Mouse (Mus musculus) embryonic facial prominence, embryonic 10.5 days (tissue): ENCODE data around the gene Atcay. TPM values are rescaled to one million over a fixed set of nuclear protein-coding genes. Genes with fewer than 3 reads are reported as not detected.

Experiments
- DNase-seq: peaks from one replicate; pipeline ENCODE4 v3.0.0-alpha.2; 2017; ENCODE audit warnings: low spot score
- H3K27ac ChIP-seq: fragments of 300-500 bp; sonication (generic); replicated peaks from 2 replicates; pipeline ENCODE4 v1.5.1; 2016; ENCODE audit warnings: mild to moderate bottlenecking
- H3K27me3 ChIP-seq: fragments of 300-500 bp; sonication (generic); replicated peaks from 2 replicates; pipeline ENCODE4 v1.6.1; 2016; ENCODE audit warnings: low read depth, mild to moderate bottlenecking; ENCODE audit not compliant: poor library complexity, severe bottlenecking
- H3K36me3 ChIP-seq: fragments of 300-500 bp; sonication (generic); replicated peaks from 2 replicates; pipeline ENCODE4 v1.6.1; 2016; ENCODE audit warnings: mild to moderate bottlenecking, moderate library complexity
- H3K4me1 ChIP-seq: fragments of 300-500 bp; sonication (generic); 2 replicates; pipeline ENCODE4 v1.6.1; 2016
- H3K4me3 ChIP-seq: fragments of 300-500 bp; sonication (generic); 2 replicates; pipeline ENCODE4 v1.5.1; 2016; ENCODE audit warnings: mild to moderate bottlenecking, moderate library complexity
- H3K9me3 ChIP-seq: fragments of 300-500 bp; sonication (generic); 2 replicates; pipeline ENCODE4 v1.6.1; 2016; ENCODE audit warnings: mild to moderate bottlenecking
- WGBS: fragments of 180-500 bp; shearing (Covaris S2); methylation state at CpG from one replicate; pipeline ENCODE4 v1.1.7; 2016; 5-methylcytosine and 5-hydroxymethylcytosine counted together
- polyA plus RNA-seq: library from polyadenylated mRNA; unstranded; fragments of >200 nt; fragmentation: Nextera tagmentation; extraction: Ambion mirVana; gene quantifications from 2 replicates; pipeline ENCODE4 v1.2.1, GENCODE M21; 2016

Gene Atcay
- polyA plus RNA-seq, 1 experiment from 2014 or later = 3.6 TPM

GRCm38 (mm10) chr10:81257158-81258039 is 26.8 kb upstream of the Atcay start:
- Histone ChIP-seq H3K4me1 (peaks cover 37% of the 10 kb centered on the region), H3K27ac (peak overlapping the region; percentile 48; the same call in 1 of the 2 replicates), H3K9me3 (no peaks in the 10 kb centered on the region), H3K27me3 (peaks cover 89% of the 10 kb centered on the region), H3K4me3 (peak overlapping the region; percentile 62), H3K36me3 (peaks cover 18% of the 10 kb centered on the region)
- 3% methylated on average over 62 of the region's 62 CpGs for WGBS
- DNase-seq = peak; percentile 64

GRCm38 (mm10) chr10:81254886-81255285 is 24.3 kb upstream of the Atcay start:
- Histone ChIP-seq H3K4me1 (peaks cover 49% of the 10 kb centered on the region), H3K36me3 (no peaks in the 10 kb centered on the region), H3K9me3 (no peaks in the 10 kb centered on the region), H3K27ac (no peak overlapping the region), H3K27me3 (peaks cover 98% of the 10 kb centered on the region), H3K4me3 (no peak overlapping the region)
- WGBS = 62% methylated on average over 1 of the region's 1 CpGs
- no peak for DNase-seq

DNA sequence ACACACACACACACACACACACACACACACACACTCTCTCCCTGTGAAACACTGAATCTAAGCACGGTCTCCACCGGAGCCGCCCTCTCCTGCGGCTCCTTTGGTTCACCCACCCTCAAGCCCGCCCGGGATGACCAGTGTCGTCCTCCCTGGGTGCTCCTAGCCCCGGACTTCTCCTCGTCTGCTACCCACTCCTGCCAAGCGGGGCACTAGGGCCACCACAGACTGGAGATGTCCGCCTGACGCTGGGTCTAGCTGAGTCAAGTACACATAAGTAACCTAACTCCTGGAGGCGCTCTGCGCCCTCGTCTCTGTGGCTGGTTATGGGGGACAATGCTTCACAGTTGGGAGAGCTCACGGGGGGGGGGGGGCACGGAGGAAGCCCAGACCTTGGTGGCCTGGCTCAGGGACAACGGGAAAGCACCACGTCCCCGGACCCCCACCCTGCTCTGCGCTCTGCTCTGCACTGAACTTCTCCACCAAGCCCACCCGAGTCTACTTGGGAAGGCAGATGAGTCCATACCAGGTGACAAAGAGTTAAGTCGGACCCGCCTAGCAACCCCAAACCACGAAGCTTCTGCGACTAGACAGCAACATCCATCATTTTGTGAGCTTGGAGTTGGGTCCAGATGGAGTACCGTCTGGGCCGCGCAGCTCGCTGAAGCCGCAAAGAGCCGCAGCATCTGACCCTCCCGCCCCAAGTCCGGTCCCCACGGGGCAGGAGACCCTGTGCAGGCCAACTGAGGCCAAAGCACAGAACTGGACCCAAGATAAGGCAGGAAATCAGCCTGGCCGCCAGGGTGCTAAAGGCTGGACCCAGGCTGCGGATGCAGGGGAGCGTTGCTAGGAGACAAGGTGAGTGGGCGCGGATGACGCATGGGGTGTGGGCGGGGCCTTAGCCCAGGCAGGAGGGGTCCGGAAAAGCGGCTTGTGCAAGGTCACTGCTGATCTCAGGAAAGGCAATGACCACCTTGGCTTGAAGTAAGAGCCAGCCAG is 22.1 kb upstream of the Atcay start, which contains the start of gene Matk:
Gene Matk (plus strand): TSS at position 512 of the 996 bp plus-strand sequence.
- peaks cover 43% of the 10 kb centered on the region for H3K4me1 ChIP-seq
- H3K27me3 ChIP-seq = peaks cover 89% of the 10 kb centered on the region
- H3K4me3 ChIP-seq = peak within 1 kb of the TSS; percentile 47
- 9% methylated on average over 44 of the region's 44 CpGs for WGBS
- H3K36me3 ChIP-seq = no peaks in the 10 kb centered on the region
- no peak within 1 kb of the TSS for H3K27ac ChIP-seq
- no peaks in the 10 kb centered on the region for H3K9me3 ChIP-seq
- peak; percentile 83 for DNase-seq

DNA sequence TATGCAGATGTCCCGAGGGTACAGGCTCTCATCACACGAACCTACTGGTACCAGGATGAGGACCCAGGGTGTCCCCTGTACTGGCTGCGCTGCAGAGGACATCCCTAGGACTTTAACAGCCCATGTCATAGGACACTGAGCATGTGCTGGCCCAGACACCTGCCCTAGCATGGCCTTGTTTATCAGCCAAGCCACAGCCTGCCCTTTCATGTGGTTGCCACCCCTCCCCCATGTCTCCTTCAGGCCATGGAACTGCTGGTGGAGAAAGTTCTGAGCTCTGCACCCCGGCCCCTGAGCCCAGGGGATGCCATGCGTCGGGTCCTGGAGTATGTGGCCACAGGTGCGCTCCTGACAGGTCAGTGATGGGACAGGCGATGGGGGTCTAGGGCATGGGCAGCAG is 18.8 kb upstream of the Atcay start:
- Histone ChIP-seq H3K9me3 (no peaks in the 10 kb centered on the region), H3K27me3 (peaks cover 64% of the 10 kb centered on the region), H3K36me3 (no peaks in the 10 kb centered on the region), H3K27ac (no peak overlapping the region), H3K4me3 (no peak overlapping the region), H3K4me1 (peaks cover 58% of the 10 kb centered on the region)
- WGBS = 85% methylated on average over 8 of the region's 8 CpGs
- DNase-seq = no peak

DNA sequence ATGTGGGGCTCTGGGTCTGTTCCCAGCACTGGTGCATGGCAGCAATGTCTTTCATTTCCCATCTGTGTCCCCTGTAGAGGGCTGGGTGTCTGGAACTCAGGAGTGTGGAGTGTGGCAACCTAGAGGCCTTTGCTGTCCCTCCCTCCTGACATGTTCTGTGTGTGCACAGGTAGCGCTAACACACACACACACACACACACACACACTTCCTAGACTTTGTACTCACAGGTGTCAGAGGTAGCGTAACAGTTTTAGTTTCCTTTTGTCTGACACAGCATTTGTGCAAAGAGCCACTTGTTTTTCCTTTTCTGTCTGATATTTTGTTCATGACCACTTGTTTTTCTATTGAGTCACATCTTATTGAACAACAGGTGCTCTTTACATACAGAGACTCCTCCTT is 17.2 kb upstream of the Atcay start:
- no peak for DNase-seq
- Histone ChIP-seq H3K4me1 (peaks cover 56% of the 10 kb centered on the region), H3K27ac (no peak overlapping the region), H3K9me3 (no peaks in the 10 kb centered on the region), H3K36me3 (no peaks in the 10 kb centered on the region), H3K4me3 (no peak overlapping the region), H3K27me3 (peaks cover 63% of the 10 kb centered on the region)
- WGBS = 80% methylated on average over 2 of the region's 2 CpGs

GRCm38 (mm10) chr10:81245166-81245565 is 14.5 kb upstream of the Atcay start:
- H3K27me3 ChIP-seq = peaks cover 63% of the 10 kb centered on the region
- no peaks in the 10 kb centered on the region for H3K9me3 ChIP-seq
- H3K4me1 ChIP-seq = peaks cover 46% of the 10 kb centered on the region
- no peaks in the 10 kb centered on the region for H3K36me3 ChIP-seq
- no peak overlapping the region for H3K4me3 ChIP-seq
- 85% methylated on average over 6 of the region's 6 CpGs for WGBS
- DNase-seq = no peak
- no peak overlapping the region; the same call in 1 of the 2 replicates for H3K27ac ChIP-seq

GRCm38 (mm10) chr10:81244595-81244994 is 14.0 kb upstream of the Atcay start:
- Histone ChIP-seq H3K9me3 (no peaks in the 10 kb centered on the region), H3K27ac (no peak overlapping the region; the same call in 1 of the 2 replicates), H3K27me3 (peaks cover 69% of the 10 kb centered on the region), H3K4me3 (no peak overlapping the region), H3K36me3 (no peaks in the 10 kb centered on the region), H3K4me1 (peaks cover 46% of the 10 kb centered on the region)
- 9% methylated on average over 17 of the region's 17 CpGs for WGBS
- DNase-seq = peak; percentile 88

- Histone ChIP-seq H3K4me3 (no peak overlapping the region), H3K36me3 (no peaks in the 10 kb centered on the region), H3K27ac (no peak overlapping the region), H3K9me3 (no peaks in the 10 kb centered on the region), H3K27me3 (peaks cover 72% of the 10 kb centered on the region), H3K4me1 (peaks cover 46% of the 10 kb centered on the region)
- DNase-seq = no peak
- 72% methylated on average over 4 of the region's 4 CpGs for WGBS
Measured at GRCm38 (mm10) chr10:81244146-81244545, 13.5 kb upstream of the Atcay start.

GRCm38 (mm10) chr10:81242021-81242420 is 11.4 kb upstream of the Atcay start:
- Histone ChIP-seq H3K36me3 (no peaks in the 10 kb centered on the region), H3K9me3 (no peaks in the 10 kb centered on the region), H3K4me1 (peaks cover 55% of the 10 kb centered on the region), H3K27me3 (peaks cover 79% of the 10 kb centered on the region), H3K4me3 (no peak overlapping the region), H3K27ac (no peak overlapping the region)
- 89% methylated on average over 16 of the region's 16 CpGs for WGBS
- no peak for DNase-seq

GRCm38 (mm10) chr10:81240876-81241275 is 10.2 kb upstream of the Atcay start:
- H3K9me3 ChIP-seq = no peaks in the 10 kb centered on the region
- H3K4me1 ChIP-seq = peaks cover 47% of the 10 kb centered on the region
- no peak overlapping the region for H3K4me3 ChIP-seq
- H3K27me3 ChIP-seq = peaks cover 84% of the 10 kb centered on the region
- peak; percentile 79 for DNase-seq
- H3K36me3 ChIP-seq = no peaks in the 10 kb centered on the region
- WGBS = 22% methylated on average over 13 of the region's 13 CpGs
- H3K27ac ChIP-seq = no peak overlapping the region

DNA sequence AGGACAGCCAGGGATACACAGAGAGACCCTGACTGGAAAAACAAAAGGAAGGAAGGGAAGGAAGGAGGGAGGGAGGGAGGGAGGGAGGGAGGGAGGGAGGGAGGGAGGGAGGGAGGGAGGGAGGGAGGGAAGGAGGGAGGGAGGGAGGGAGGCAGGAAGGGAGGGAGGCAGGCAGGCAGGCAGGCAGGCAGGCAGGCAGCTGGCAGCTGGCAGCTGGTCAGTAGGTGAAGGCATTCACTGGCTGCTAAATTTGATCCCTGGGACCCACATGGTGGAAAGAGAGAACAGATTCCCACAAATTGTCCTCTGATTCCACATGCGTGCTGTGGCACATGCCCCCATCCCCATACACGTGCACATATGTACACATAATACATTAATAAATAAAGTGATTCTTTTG is 8.0 kb upstream of the Atcay start:
- peaks cover 31% of the 10 kb centered on the region for H3K4me1 ChIP-seq
- no peaks in the 10 kb centered on the region for H3K9me3 ChIP-seq
- 89% methylated on average over 2 of the region's 2 CpGs for WGBS
- H3K36me3 ChIP-seq = no peaks in the 10 kb centered on the region
- H3K4me3 ChIP-seq = no peak overlapping the region
- no peak for DNase-seq
- H3K27ac ChIP-seq = no peak overlapping the region
- peaks cover 80% of the 10 kb centered on the region for H3K27me3 ChIP-seq

GRCm38 (mm10) chr10:81236471-81237268 is 6.0 kb upstream of the Atcay start:
- Histone ChIP-seq H3K4me3 (no peak overlapping the region), H3K9me3 (no peaks in the 10 kb centered on the region), H3K27me3 (peaks cover 74% of the 10 kb centered on the region), H3K4me1 (peaks cover 42% of the 10 kb centered on the region), H3K27ac (no peak overlapping the region), H3K36me3 (no peaks in the 10 kb centered on the region)
- no peak for DNase-seq
- 87% methylated on average over 12 of the region's 12 CpGs for WGBS
